Mouse (Mus musculus) hindlimb bud, embryonic 11.5 days (tissue): ENCODE data around the gene Glis3.

Experiments
- DNase-seq: peaks from one replicate; pipeline ENCODE4 v3.0.0-alpha.2; 2012; ENCODE audit warnings: low read depth, low spot score; ENCODE audit errors: extremely low spot score

The Glis3 gene

GRCm38 (mm10) chr19:28273946-28274345, 405.9 kb downstream of the Glis3 start:
- DNase-seq = no peak

DNA sequence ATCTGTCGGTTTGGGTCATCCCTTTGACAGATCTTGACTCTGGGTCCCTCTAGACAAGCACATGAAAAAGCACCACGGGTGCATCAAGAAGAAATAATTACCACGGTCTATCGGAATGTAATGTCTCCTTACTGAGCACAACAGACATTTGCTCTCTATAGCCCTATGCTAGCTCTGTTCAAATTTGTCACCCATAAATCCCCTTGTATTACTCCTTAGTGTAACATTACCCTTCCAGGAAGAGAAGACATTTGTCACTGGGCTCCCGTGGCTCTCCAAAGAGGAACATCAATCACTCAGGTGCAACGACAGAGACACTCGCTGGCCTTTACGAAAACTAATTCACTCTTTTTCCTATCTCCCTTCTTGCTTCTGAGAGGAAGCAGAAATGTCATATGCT, 413.0 kb downstream of the Glis3 start:
- no peak for DNase-seq

GRCm38 (mm10) chr19:28265776-28266175, 414.1 kb downstream of the Glis3 start:
- no peak for DNase-seq

- DNase-seq = peak; percentile 58
Observed at GRCm38 (mm10) chr19:28258907-28259675, 420.8 kb downstream of the Glis3 start.

DNA sequence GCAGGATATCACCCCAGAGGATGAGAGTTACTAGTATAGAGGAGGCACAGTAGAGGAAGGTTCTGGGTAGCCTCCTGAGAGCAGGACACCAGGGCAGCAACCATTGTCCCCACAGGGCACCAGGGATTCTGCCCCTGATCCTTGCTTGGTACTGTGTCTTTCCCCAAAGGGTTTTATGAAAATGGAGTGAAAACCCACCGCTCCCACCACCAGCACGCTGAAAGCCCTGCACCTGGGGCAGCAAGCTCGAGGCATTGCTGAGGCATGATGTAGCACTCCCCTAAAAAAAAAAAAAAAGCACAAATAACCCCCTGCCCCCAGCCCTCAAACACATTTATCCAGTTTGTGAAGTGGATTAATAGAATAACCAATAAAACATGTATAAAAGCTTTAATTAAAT, 421.4 kb downstream of the Glis3 start:
- DNase-seq = no peak

DNA sequence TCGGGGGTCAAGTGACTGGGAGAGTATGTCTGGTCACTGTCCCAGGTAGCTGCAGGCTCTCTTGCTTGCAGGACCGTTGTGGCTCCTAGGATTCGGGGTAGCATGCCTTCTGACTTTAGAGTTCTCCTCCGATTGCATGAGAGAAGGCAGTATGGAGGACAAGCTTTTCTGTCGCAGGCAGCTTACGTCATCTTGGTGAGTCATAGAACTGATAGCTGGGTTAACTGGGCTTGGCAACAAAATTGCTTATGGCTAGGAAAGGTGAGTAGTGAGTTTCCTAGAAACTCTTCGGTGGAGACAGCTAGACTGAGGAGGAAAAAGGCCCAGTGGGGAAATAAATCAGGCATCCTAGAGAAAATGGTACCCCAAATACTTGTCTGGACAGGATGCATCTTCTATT, 432.5 kb downstream of the Glis3 start:
- no peak for DNase-seq

- no peak for DNase-seq
Observed at GRCm38 (mm10) chr19:28246186-28246585, 433.7 kb downstream of the Glis3 start.

GRCm38 (mm10) chr19:28238073-28238472, 441.8 kb downstream of the Glis3 start:
- no peak for DNase-seq

- no peak for DNase-seq
Observed at GRCm38 (mm10) chr19:28237621-28238020, 442.3 kb downstream of the Glis3 start.

DNA sequence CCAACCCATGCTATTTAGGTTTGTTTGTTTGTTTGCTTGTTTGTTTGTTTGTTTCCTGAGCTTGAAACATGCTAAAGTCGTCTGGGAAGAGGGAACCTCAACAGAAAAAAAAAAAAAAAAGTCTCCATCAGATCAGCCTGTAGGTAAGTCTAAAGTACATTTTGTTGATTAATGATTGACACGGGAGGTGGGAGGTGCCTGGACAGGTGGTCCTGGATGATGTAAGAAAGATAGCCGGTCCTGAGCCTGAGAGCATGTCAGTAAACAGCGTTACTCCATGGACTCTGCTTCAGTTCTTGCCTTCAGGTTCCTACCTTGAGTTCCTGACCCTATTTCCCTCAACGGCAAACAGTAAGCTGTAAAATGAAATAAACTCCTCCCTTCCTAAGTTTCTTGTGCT, 444.3 kb downstream of the Glis3 start:
- no peak for DNase-seq

- no peak for DNase-seq
Observed at GRCm38 (mm10) chr19:28235096-28235495, 444.8 kb downstream of the Glis3 start.

GRCm38 (mm10) chr19:28234676-28235075, 445.2 kb downstream of the Glis3 start:
- DNase-seq = no peak

DNA sequence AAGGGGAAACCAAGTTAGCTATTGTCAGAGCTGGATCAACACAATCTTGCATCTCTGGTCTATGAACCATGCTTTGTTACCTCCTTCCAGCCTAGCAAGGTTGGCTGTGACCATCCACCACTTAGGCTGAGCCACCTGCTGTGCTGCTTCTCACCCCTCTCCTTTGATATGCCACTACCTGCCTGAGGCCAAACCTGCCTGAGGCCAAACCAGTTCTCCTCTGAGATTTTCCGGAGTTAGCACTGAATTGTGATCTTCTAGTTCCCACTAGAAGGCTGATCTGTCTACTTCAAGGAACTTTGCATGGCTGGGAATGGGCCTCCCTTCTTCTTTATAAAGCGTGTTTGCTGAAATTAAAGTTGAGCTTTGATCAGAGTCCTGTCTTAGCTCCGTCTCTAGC, 448.4 kb downstream of the Glis3 start:
- DNase-seq = no peak

DNA sequence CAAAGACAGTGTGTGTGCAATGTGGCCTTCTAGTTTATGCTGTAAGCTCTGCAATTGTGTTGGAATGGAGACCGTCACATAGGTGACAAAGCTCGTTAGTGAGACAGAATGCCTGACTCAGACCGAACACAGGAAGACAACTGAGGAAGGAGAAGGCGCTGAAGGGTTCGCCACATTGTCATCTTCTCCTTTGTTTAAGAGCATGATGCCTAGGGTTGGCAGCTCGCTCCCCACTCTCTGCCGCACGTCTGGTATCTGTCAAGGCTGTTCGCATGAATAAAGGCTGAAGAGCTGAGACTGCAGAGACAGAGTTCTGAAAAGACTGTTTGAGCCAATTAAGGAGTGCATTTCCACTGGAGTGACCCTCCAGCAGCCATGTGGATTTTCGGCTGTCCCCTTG, 452.4 kb downstream of the Glis3 start:
- no peak for DNase-seq

- no peak for DNase-seq
Observed at GRCm38 (mm10) chr19:28225651-28226050, 454.2 kb downstream of the Glis3 start.

- no peak for DNase-seq
Observed at GRCm38 (mm10) chr19:28211630-28212029, 468.2 kb downstream of the Glis3 start.
